Mouse (Mus musculus) midbrain, embryonic 14.5 days (tissue): ENCODE data around the gene Mlph. TPM values are rescaled to one million over a fixed set of nuclear protein-coding genes. Genes with fewer than 3 reads are reported as not detected.

Source experiments
- ATAC-seq: fragments of 200-750 bp; cut with Nextera tagmentation; 2 replicates; pipeline ENCODE4 v1.8.0; 2017; ENCODE audit warnings: moderate number of reproducible peaks, moderate library complexity; ENCODE audit not compliant: low FRiP score, low TSS enrichment
- DNase-seq: peaks from one replicate; pipeline ENCODE4 v3.0.0-alpha.2; 2015
- H3K27ac ChIP-seq: fragments of 300-500 bp; sonication (generic); replicated peaks from 2 replicates; pipeline ENCODE4 v1.5.1; 2014; ENCODE audit warnings: mild to moderate bottlenecking, low read depth, low read length, moderate library complexity
- H3K27me3 ChIP-seq: fragments of 300-500 bp; sonication (generic); 2 replicates; pipeline ENCODE4 v1.6.1; 2014; ENCODE audit warnings: low read length, control low read depth, mixed read lengths; ENCODE audit not compliant: control insufficient read depth, insufficient read depth
- H3K36me3 ChIP-seq: fragments of 300-500 bp; sonication (generic); 2 replicates; pipeline ENCODE4 v1.6.1; 2014; ENCODE audit warnings: low read length, control low read depth; ENCODE audit not compliant: control insufficient read depth, insufficient read depth
- H3K4me1 ChIP-seq: fragments of 300-500 bp; sonication (generic); 2 replicates; pipeline ENCODE4 v1.6.1; 2014; ENCODE audit warnings: mild to moderate bottlenecking, antibody characterized with exemption, low read length, control low read depth; ENCODE audit not compliant: control insufficient read depth, insufficient read depth
- H3K4me2 ChIP-seq: fragments of 300-500 bp; sonication (generic); 2 replicates; pipeline ENCODE4 v1.6.1; 2014; ENCODE audit warnings: mild to moderate bottlenecking, low read length, moderate library complexity
- H3K4me3 ChIP-seq: fragments of 300-500 bp; sonication (generic); replicated peaks from 2 replicates; pipeline ENCODE4 v1.5.1; 2014; ENCODE audit warnings: low read depth, low read length
- H3K9ac ChIP-seq: fragments of 300-500 bp; sonication (generic); replicated peaks from 2 replicates; pipeline ENCODE4 v1.6.1; 2014; ENCODE audit warnings: mild to moderate bottlenecking, low read length, moderate library complexity
- H3K9me3 ChIP-seq: fragments of 300-500 bp; sonication (generic); 2 replicates; pipeline ENCODE4 v1.6.1; 2016; ENCODE audit warnings: low read length, control low read depth, mixed read lengths; ENCODE audit not compliant: control insufficient read depth
- WGBS: fragments of 180-500 bp; shearing (Covaris S2); extraction: QIAGEN DNeasy Blood & Tissue Kit; methylation state at CpG from one replicate; pipeline ENCODE4 v1.1.7; 2014; 5-methylcytosine and 5-hydroxymethylcytosine counted together
- polyA plus RNA-seq: library from polyadenylated mRNA; unstranded; fragments of >200 nt; fragmentation: Nextera tagmentation; extraction: Ambion mirVana; gene quantifications from 2 replicates; pipeline ENCODE4 v1.2.1, GENCODE M21; 2014

Mlph gene
- polyA plus RNA-seq, 1 experiment from 2014 or later, result 0.12 TPM

- Histone ChIP-seq H3K36me3 (no peaks in the 10 kb centered on the region), H3K4me1 (no peaks in the 10 kb centered on the region), H3K27ac (no peak overlapping the region), H3K9ac (no peak overlapping the region), H3K9me3 (no peaks in the 10 kb centered on the region), H3K4me3 (no peak overlapping the region), H3K27me3 (no peaks in the 10 kb centered on the region; the same call in 1 of the 2 replicates), H3K4me2 (no peak overlapping the region)
- 84% methylated on average over 4 of the region's 4 CpGs for WGBS
- ATAC-seq, result no peak
- DNase-seq, result no peak
Observed at GRCm38 (mm10) chr1:90968649-90969048, 53.8 kb downstream of the Mlph start.

GRCm38 (mm10) chr1:90969347-90969784 is 54.5 kb downstream of the Mlph start, which contains the start of gene Rab17:
TSS of gene Rab17 (minus strand) at chr1:90969661.
- H3K4me1 ChIP-seq, result peaks cover 3% of the 10 kb centered on the region; the same call in 1 of the 2 replicates

GRCm38 (mm10) chr1:90969881-90970390 is 55.1 kb downstream of the Mlph start:
- H3K27ac ChIP-seq, result no peak overlapping the region
- peaks cover 5% of the 10 kb centered on the region; the same call in 1 of the 2 replicates for H3K27me3 ChIP-seq
- no peak overlapping the region for H3K4me3 ChIP-seq
- H3K9me3 ChIP-seq, result no peaks in the 10 kb centered on the region
- DNase-seq, result no peak
- no peak overlapping the region for H3K4me2 ChIP-seq
- H3K36me3 ChIP-seq, result no peaks in the 10 kb centered on the region
- 79% methylated on average over 10 of the region's 10 CpGs for WGBS
- peaks cover 9% of the 10 kb centered on the region for H3K4me1 ChIP-seq
- no peak overlapping the region for H3K9ac ChIP-seq
- no peak for ATAC-seq

More at GRCm38 (mm10) chr1:90969347-90969784, 54.5 kb downstream of the Mlph start, which contains the start of gene Rab17:
- Histone ChIP-seq H3K4me2 (no peak within 1 kb of the TSS), H3K27me3 (peaks cover 5% of the 10 kb centered on the region; the same call in 1 of the 2 replicates), H3K36me3 (no peaks in the 10 kb centered on the region), H3K9ac (no peak within 1 kb of the TSS), H3K27ac (no peak within 1 kb of the TSS), H3K9me3 (no peaks in the 10 kb centered on the region), H3K4me3 (no peak within 1 kb of the TSS)
- no peak for ATAC-seq
- WGBS, result 50% methylated on average over 9 of the region's 9 CpGs
- no peak for DNase-seq

- Histone ChIP-seq H3K27me3 (peaks cover 5% of the 10 kb centered on the region; the same call in 1 of the 2 replicates), H3K9ac (no peak overlapping the region), H3K9me3 (no peaks in the 10 kb centered on the region), H3K27ac (no peak overlapping the region), H3K4me3 (no peak overlapping the region), H3K36me3 (no peaks in the 10 kb centered on the region), H3K4me1 (peaks cover 19% of the 10 kb centered on the region), H3K4me2 (peak overlapping the region; percentile 2; the same call in 1 of the 2 replicates)
- ATAC-seq, result peak; percentile 69; the same call in 1 of the 2 replicates
- 15% methylated on average over 9 of the region's 9 CpGs for WGBS
- peak; percentile 94 for DNase-seq
Observed at GRCm38 (mm10) chr1:90972911-90973573, 58.2 kb downstream of the Mlph start.

- WGBS, result 76% methylated on average over 2 of the region's 2 CpGs
- Histone ChIP-seq H3K4me3 (no peak overlapping the region), H3K4me2 (no peak overlapping the region), H3K27me3 (peaks cover 5% of the 10 kb centered on the region; the same call in 1 of the 2 replicates), H3K9ac (no peak overlapping the region), H3K36me3 (no peaks in the 10 kb centered on the region), H3K27ac (no peak overlapping the region), H3K9me3 (no peaks in the 10 kb centered on the region), H3K4me1 (peaks cover 19% of the 10 kb centered on the region)
- ATAC-seq, result peak; percentile 24; the same call in 1 of the 2 replicates
- no peak for DNase-seq
Observed at GRCm38 (mm10) chr1:90973574-90973911, 58.7 kb downstream of the Mlph start.

GRCm38 (mm10) chr1:90974906-90975649 is 60.2 kb downstream of the Mlph start:
- H3K9ac ChIP-seq, result no peak overlapping the region
- H3K36me3 ChIP-seq, result no peaks in the 10 kb centered on the region
- peaks cover 19% of the 10 kb centered on the region for H3K4me1 ChIP-seq
- H3K4me3 ChIP-seq, result no peak overlapping the region
- peak; percentile 29; the same call in 1 of the 2 replicates for ATAC-seq
- H3K27me3 ChIP-seq, result peaks cover 5% of the 10 kb centered on the region; the same call in 1 of the 2 replicates
- 2% methylated on average over 12 of the region's 12 CpGs for WGBS
- peak overlapping the region; percentile 1; the same call in 1 of the 2 replicates for H3K27ac ChIP-seq
- peak; percentile 75 for DNase-seq
- no peaks in the 10 kb centered on the region for H3K9me3 ChIP-seq
- peak overlapping the region; percentile 39 for H3K4me2 ChIP-seq

- Histone ChIP-seq H3K9ac (no peak overlapping the region), H3K4me2 (no peak overlapping the region), H3K4me1 (peaks cover 19% of the 10 kb centered on the region), H3K4me3 (no peak overlapping the region), H3K9me3 (no peaks in the 10 kb centered on the region), H3K27ac (no peak overlapping the region), H3K36me3 (no peaks in the 10 kb centered on the region), H3K27me3 (peaks cover 5% of the 10 kb centered on the region; the same call in 1 of the 2 replicates)
- WGBS, result 38% methylated on average over 4 of the region's 4 CpGs
- ATAC-seq (peak; percentile 40; the same call in 1 of the 2 replicates), DNase-seq (peak; percentile 72)
Observed at GRCm38 (mm10) chr1:90975960-90976359, 61.1 kb downstream of the Mlph start.

GRCm38 (mm10) chr1:90980638-90981330 is 65.9 kb downstream of the Mlph start:
- Histone ChIP-seq H3K9me3 (no peaks in the 10 kb centered on the region), H3K4me1 (peaks cover 2% of the 10 kb centered on the region; the same call in 1 of the 2 replicates), H3K4me2 (no peak overlapping the region), H3K36me3 (no peaks in the 10 kb centered on the region), H3K4me3 (no peak overlapping the region), H3K9ac (no peak overlapping the region), H3K27me3 (no peaks in the 10 kb centered on the region), H3K27ac (no peak overlapping the region)
- DNase-seq, result no peak
- no peak for ATAC-seq
- 86% methylated on average over 10 of the region's 10 CpGs for WGBS
